Mouse (Mus musculus): ENCODE results near the gene Efcab9. TPM values are rescaled to one million over a fixed set of nuclear protein-coding genes. Genes with fewer than 3 reads are reported as not detected.
A peak's percentile ranks its signal among the peaks of the same experiment; 100 is the strongest.

The Efcab9 gene
- polyA plus RNA-seq, 1 experiment from 2014 or later: 0.47 TPM

DNA sequence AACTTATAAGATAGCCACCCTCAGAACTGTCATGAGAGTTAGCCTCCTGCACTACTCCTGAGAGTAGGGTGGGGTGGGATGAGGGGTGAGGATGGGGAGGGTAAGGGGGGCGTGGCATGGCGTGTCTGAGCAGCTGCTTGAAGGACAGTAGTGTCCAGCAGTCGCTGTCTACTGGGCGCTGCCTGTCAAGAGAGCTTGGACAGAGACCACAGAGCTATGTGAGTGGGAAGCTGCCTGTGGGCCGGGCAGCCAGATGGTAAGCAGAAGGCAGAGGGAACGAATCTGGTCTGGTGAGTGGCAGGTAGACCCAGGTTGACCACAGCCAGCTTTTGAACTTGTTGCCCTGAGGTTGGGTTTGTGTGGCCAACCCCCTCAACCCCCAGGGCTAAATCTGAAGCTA is 8.6 kb upstream of the Efcab9 start:
- H3K27me3 ChIP-seq (ENCODE audit: insufficient read depth, low read length): no peaks in the 10 kb centered on the region
- no peak overlapping the region for H3K4me2 ChIP-seq (replicated peaks; ENCODE audit: low read depth, low read length)
- no peaks in the 10 kb centered on the region for H3K36me3 ChIP-seq (ENCODE audit: insufficient read depth, low read length)
- H3K27ac ChIP-seq (ENCODE audit: low read length): no peak overlapping the region
- H3K9ac ChIP-seq (replicated peaks; ENCODE audit: low read length): no peak overlapping the region
- no peak for ATAC-seq (ENCODE audit: low FRiP score, low TSS enrichment)
- WGBS: 80% methylated on average over 6 of the region's 6 CpGs
- no peaks in the 10 kb centered on the region for H3K9me3 ChIP-seq (ENCODE audit: low read length)
- peaks cover 46% of the 10 kb centered on the region for H3K4me1 ChIP-seq (ENCODE audit: insufficient read depth, low read length)
- H3K4me3 ChIP-seq (ENCODE audit: low read length): no peak overlapping the region

DNA sequence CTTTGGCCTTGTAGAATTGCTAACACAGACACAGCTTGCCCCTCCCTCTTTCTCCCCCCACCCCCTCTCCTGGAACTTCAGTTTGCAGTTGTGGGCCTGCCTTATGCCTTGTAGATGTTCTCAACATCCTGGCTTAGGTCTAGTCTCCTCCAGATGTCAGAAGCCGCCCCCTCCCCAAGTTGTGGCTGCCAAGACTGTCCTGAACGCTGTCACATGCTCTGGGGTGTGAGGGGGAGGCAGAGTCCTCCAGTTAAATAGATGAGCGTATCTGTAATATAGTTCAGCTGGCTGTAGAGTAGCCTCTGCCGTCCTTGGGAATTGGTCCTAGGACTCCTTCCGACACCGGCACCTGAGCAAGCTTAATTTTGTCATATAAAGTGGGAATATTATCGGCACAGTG is 7.8 kb upstream of the Efcab9 start:
- no peak overlapping the region for H3K4me3 ChIP-seq (ENCODE audit: low read length)
- ATAC-seq (ENCODE audit: low FRiP score, low TSS enrichment): no peak
- 57% methylated on average over 7 of the region's 7 CpGs for WGBS
- H3K4me2 ChIP-seq (replicated peaks; ENCODE audit: low read depth, low read length): no peak overlapping the region
- no peak overlapping the region; the same call in 1 of the 2 replicates for H3K27ac ChIP-seq (ENCODE audit: low read length)
- H3K27me3 ChIP-seq (ENCODE audit: insufficient read depth, low read length): no peaks in the 10 kb centered on the region
- H3K9me3 ChIP-seq (ENCODE audit: low read length): no peaks in the 10 kb centered on the region
- no peaks in the 10 kb centered on the region for H3K36me3 ChIP-seq (ENCODE audit: insufficient read depth, low read length)
- H3K9ac ChIP-seq (replicated peaks; ENCODE audit: low read length): no peak overlapping the region
- H3K4me1 ChIP-seq (ENCODE audit: insufficient read depth, low read length): peaks cover 44% of the 10 kb centered on the region

DNA sequence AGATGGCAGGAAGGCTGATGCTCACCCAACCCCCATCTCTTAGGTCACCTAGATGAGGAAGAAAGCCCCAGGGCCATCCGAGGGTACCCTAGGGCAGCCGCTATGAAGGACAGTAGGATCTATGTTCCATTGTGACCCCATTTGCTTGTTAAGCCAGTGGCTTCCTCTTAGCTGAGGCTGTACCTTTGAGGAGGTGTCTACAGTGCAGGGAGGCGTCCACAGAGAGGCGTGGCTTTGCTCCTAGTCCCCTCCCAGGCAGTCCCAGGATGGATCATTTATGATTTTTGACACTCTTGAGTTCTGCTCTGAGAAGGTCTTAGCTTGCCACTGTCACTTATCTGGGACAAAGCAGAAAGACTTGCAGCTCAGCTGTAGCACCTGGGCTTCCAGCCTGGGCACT is 7.0 kb upstream of the Efcab9 start:
- 75% methylated on average over 4 of the region's 4 CpGs for WGBS
- peaks cover 52% of the 10 kb centered on the region for H3K4me1 ChIP-seq (ENCODE audit: insufficient read depth, low read length)
- H3K9ac ChIP-seq (replicated peaks; ENCODE audit: low read length): no peak overlapping the region
- no peak overlapping the region for H3K4me3 ChIP-seq (ENCODE audit: low read length)
- no peaks in the 10 kb centered on the region for H3K36me3 ChIP-seq (ENCODE audit: insufficient read depth, low read length)
- no peaks in the 10 kb centered on the region for H3K27me3 ChIP-seq (ENCODE audit: insufficient read depth, low read length)
- H3K27ac ChIP-seq (ENCODE audit: low read length): peak overlapping the region; percentile 88
- H3K9me3 ChIP-seq (ENCODE audit: low read length): no peaks in the 10 kb centered on the region
- no peak overlapping the region for H3K4me2 ChIP-seq (replicated peaks; ENCODE audit: low read depth, low read length)
- no peak for ATAC-seq (ENCODE audit: low FRiP score, low TSS enrichment)

DNA sequence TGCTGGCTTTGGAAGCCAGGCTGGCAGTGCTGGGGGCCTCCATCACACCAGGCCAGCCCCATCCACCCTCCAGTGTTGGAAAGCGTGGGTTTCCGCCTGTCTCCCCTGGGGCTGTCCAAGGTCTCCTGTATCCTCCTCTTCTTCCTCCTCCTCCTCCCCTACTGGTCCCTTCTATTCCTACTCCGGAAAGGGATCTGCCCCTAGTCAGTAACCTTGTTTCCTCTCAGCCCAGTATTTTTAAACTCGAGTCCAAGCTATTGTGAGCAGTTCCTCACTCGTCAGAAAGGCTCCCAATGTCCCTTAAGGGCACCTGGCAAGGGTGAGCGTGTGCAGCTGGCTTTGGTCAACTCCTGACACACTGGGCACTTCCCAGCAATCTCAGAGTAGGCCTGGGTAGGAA is 6.6 kb upstream of the Efcab9 start:
- Histone ChIP-seq H3K36me3 (ENCODE audit: insufficient read depth, low read length) (no peaks in the 10 kb centered on the region), H3K4me2 (replicated peaks; ENCODE audit: low read depth, low read length) (no peak overlapping the region), H3K27me3 (ENCODE audit: insufficient read depth, low read length) (no peaks in the 10 kb centered on the region), H3K27ac (ENCODE audit: low read length) (peak overlapping the region; percentile 88), H3K9ac (replicated peaks; ENCODE audit: low read length) (no peak overlapping the region), H3K4me3 (ENCODE audit: low read length) (no peak overlapping the region), H3K9me3 (ENCODE audit: low read length) (no peaks in the 10 kb centered on the region), H3K4me1 (ENCODE audit: insufficient read depth, low read length) (peaks cover 56% of the 10 kb centered on the region)
- WGBS: 45% methylated on average over 6 of the region's 6 CpGs
- peak; percentile 61 for ATAC-seq (ENCODE audit: low FRiP score, low TSS enrichment)

DNA sequence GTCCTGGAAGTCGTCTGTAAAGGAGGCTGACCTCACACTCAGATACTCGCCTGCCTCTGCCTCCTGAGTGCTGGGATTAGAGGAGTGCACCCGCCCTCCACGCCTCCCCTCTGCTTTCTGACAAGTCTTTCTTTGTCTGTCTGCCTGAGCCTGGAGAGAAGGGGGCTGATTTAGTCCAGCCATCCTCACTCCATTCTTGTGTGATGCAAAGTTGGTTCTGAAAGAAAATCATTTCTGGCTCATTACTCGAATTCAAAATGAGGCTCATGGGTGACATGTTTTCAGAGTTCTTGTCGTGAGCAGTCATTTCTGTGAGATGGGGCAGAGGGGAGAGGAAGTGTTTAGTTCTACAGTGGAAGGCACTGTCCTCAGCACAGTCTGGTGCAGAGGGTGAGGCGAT is 5.1 kb upstream of the Efcab9 start:
- H3K36me3 ChIP-seq (ENCODE audit: insufficient read depth, low read length): no peaks in the 10 kb centered on the region
- H3K4me2 ChIP-seq (replicated peaks; ENCODE audit: low read depth, low read length): no peak overlapping the region
- no peaks in the 10 kb centered on the region for H3K27me3 ChIP-seq (ENCODE audit: insufficient read depth, low read length)
- ATAC-seq (ENCODE audit: low FRiP score, low TSS enrichment): no peak
- H3K4me1 ChIP-seq (ENCODE audit: insufficient read depth, low read length): peaks cover 45% of the 10 kb centered on the region
- H3K27ac ChIP-seq (ENCODE audit: low read length): 0 out of 2 replicates have a peak overlapping the region, but pooled peaks have one; percentile 21
- H3K9me3 ChIP-seq (ENCODE audit: low read length): no peaks in the 10 kb centered on the region
- WGBS: 64% methylated on average over 7 of the region's 7 CpGs
- no peak overlapping the region for H3K9ac ChIP-seq (replicated peaks; ENCODE audit: low read length)
- no peak overlapping the region for H3K4me3 ChIP-seq (ENCODE audit: low read length)

DNA sequence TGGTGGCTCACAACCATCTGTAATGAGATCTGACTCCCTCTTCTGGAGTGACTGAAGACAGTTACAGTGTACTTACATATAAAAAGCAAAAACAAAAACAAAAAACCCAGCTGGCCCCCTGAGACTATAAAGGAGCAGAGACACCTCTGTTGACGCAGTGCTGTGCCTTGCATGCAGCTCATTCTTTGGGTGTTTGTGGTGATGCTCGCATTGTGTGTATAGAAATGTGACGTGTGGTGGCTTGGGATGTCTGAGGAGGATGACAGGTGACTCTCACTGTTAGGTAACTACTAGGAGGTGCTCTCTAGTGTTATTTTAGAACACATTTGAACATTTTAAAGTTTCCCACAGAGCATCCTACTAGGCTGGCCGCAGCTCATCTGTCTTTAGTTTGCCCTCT is 3.8 kb upstream of the Efcab9 start:
- H3K27ac ChIP-seq (ENCODE audit: low read length): no peak overlapping the region
- no peak for ATAC-seq (ENCODE audit: low FRiP score, low TSS enrichment)
- H3K9ac ChIP-seq (replicated peaks; ENCODE audit: low read length): no peak overlapping the region
- no peaks in the 10 kb centered on the region for H3K36me3 ChIP-seq (ENCODE audit: insufficient read depth, low read length)
- H3K4me2 ChIP-seq (replicated peaks; ENCODE audit: low read depth, low read length): no peak overlapping the region
- H3K4me3 ChIP-seq (ENCODE audit: low read length): no peak overlapping the region
- H3K4me1 ChIP-seq (ENCODE audit: insufficient read depth, low read length): peaks cover 45% of the 10 kb centered on the region
- no peaks in the 10 kb centered on the region for H3K9me3 ChIP-seq (ENCODE audit: low read length)
- WGBS: 95% methylated on average over 4 of the region's 4 CpGs
- no peaks in the 10 kb centered on the region for H3K27me3 ChIP-seq (ENCODE audit: insufficient read depth, low read length)

DNA sequence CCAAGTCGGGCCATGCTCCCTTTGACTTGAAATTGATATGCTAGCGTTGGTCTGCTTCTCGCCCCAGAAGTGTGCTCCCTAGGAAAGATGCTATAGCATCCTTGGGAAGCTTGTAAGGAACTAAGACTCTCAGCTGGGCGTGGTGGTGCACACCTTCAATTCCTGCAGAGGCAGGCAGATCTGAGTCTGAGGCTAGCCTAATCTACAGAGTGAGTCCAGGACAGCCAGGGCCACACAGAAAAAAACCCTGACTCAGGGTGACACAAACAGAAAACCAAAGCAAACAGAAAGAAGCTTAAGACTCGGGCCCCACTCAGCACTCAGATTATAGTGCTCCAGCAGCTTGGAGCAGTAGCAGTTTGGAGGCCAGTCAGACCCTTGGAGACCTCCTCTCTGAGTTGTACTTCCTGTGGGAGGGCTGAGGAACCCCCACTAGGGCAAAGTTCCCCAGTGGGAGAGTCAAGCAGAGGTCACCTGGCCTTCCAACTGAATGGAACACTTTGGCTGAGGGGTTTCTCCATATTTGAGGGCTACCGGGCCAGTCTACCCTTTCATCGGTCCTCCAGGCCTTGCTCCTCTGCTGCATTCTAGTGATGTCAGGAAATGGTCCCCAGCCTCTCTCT is 2.7 kb upstream of the Efcab9 start:
- 51% methylated on average over 7 of the region's 7 CpGs for WGBS
- no peaks in the 10 kb centered on the region for H3K36me3 ChIP-seq (ENCODE audit: insufficient read depth, low read length)
- H3K4me1 ChIP-seq (ENCODE audit: insufficient read depth, low read length): peaks cover 38% of the 10 kb centered on the region
- peak overlapping the region; percentile 99 for H3K4me2 ChIP-seq (replicated peaks; ENCODE audit: low read depth, low read length)
- no peaks in the 10 kb centered on the region for H3K9me3 ChIP-seq (ENCODE audit: low read length)
- no peaks in the 10 kb centered on the region for H3K27me3 ChIP-seq (ENCODE audit: insufficient read depth, low read length)
- ATAC-seq (ENCODE audit: low FRiP score, low TSS enrichment): no peak
- 0 out of 2 replicates have a peak overlapping the region, but pooled peaks have one; percentile 7 for H3K27ac ChIP-seq (ENCODE audit: low read length)
- peak overlapping the region; percentile 69 for H3K4me3 ChIP-seq (ENCODE audit: low read length)
- H3K9ac ChIP-seq (replicated peaks; ENCODE audit: low read length): no peak overlapping the region; the same call in 1 of the 2 replicates

DNA sequence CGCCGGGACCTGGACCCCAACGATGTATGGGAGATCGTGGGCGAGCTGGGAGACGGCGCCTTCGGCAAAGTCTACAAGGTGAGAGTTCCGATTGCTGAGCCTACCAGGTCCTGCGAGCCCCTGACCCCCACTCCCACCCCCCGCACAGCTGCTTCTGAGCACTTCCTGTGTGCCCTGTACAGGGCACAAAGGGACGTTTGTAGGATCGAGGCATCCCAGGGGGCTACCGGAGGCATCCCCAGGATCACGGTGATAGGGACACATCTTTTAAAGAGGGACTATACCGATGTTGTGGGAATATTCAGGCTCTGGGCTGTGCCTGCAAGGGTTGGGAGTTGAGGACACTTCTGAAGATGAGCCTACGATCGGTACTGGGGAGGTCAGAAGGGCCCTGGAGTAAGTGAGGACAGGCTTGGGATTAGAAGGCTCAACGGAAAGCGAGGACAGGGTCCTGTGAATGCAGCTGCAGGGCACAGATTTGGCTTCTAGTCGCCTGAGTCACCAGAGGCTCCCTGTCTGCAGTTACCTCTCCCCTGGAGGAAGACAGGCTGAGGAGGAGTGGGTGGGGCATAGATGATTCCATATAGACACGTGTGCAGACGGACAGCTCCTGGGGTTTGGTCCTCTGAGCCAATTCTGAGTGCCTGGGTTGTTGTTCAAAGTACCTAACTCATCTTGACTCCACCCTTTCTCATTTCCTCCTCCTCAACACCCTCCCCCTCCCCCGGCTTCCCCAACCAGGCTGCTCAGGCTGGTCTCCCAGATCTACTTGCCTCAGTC is 1.8 kb upstream of the Efcab9 start:
- Histone ChIP-seq H3K9me3 (ENCODE audit: low read length) (no peaks in the 10 kb centered on the region), H3K9ac (replicated peaks; ENCODE audit: low read length) (peak overlapping the region; percentile 78), H3K4me2 (replicated peaks; ENCODE audit: low read depth, low read length) (peak overlapping the region; percentile 99), H3K36me3 (ENCODE audit: insufficient read depth, low read length) (no peaks in the 10 kb centered on the region), H3K4me1 (ENCODE audit: insufficient read depth, low read length) (peaks cover 29% of the 10 kb centered on the region), H3K4me3 (ENCODE audit: low read length) (peak overlapping the region; percentile 69), H3K27ac (ENCODE audit: low read length) (peak overlapping the region; percentile 5; the same call in 1 of the 2 replicates), H3K27me3 (ENCODE audit: insufficient read depth, low read length) (no peaks in the 10 kb centered on the region)
- ATAC-seq (ENCODE audit: low FRiP score, low TSS enrichment): peak; percentile 28
- WGBS: 1% methylated on average over 24 of the region's 24 CpGs

DNA sequence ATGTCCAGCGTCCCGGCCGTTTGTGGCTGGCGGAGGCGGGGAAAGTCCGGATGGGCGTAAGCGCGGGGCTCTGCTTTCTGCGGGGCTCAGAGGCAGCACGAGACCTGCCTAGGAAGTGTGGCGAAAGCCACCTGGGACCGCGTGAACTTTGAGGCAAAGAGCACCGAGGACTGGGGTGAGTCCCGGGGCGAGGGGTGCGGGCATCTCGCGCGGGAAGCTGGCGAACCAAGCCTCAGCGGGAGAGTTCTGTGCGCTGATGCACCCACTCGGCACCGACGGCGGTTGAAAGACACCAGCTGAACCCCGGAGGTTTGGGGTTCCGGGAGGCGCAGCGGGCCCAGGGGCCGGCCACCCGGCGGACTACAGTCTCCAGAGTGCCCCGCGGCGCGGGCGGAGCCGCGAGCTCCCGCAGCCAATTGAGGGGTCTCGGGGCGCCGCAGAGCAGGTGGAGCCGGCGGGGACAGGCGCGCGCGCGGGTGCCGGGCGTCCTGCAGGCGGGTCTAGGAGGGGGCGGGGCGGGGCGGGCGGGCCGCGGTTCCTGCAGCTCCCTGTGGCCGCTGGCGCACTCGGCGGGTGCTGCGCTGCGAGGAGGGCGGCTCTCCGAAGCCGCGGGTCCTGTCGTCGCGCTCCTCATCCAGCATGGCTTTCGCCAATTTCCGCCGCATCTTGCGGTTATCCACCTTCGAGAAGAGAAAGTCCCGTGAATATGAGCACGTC is 1.0 kb upstream of the Efcab9 start, which contains the start of gene Stk10:
Gene Stk10 (plus strand): TSS at position 541 of the 717 bp plus-strand sequence.
- Histone ChIP-seq H3K27me3 (ENCODE audit: insufficient read depth, low read length) (no peaks in the 10 kb centered on the region), H3K4me3 (ENCODE audit: low read length) (peak within 1 kb of the TSS; percentile 69), H3K27ac (ENCODE audit: low read length) (peak within 1 kb of the TSS; percentile 7; the same call in 1 of the 2 replicates), H3K9ac (replicated peaks; ENCODE audit: low read length) (peak within 1 kb of the TSS; percentile 78), H3K4me1 (ENCODE audit: insufficient read depth, low read length) (peaks cover 22% of the 10 kb centered on the region), H3K9me3 (ENCODE audit: low read length) (no peaks in the 10 kb centered on the region), H3K36me3 (ENCODE audit: insufficient read depth, low read length) (no peaks in the 10 kb centered on the region), H3K4me2 (replicated peaks; ENCODE audit: low read depth, low read length) (peak within 1 kb of the TSS; percentile 99)
- under 1% methylated on average over 66 of the region's 82 CpGs for whole genome bisulfite sequencing
- peak; percentile 96 for ATAC-seq (ENCODE audit: low FRiP score, low TSS enrichment)

Measured in kidney, embryonic 16.5 days (tissue).